Mouse (Mus musculus) ES-E14 (cell line): ENCODE results near the gene Btn2a2. TPM values are rescaled to one million over a fixed set of nuclear protein-coding genes. Genes with fewer than 3 reads are reported as not detected.
A peak's percentile ranks its signal among the peaks of the same experiment; 100 is the strongest.

Source experiments
- DNase-seq: peaks from one replicate; pipeline ENCODE4 v3.0.0-alpha.2; 2013; ENCODE audit warnings: low read depth, low spot score
- H3K27ac ChIP-seq: 2 replicates; pipeline ENCODE4 v1.5.1; 2012; ENCODE audit warnings: low read depth, mild to moderate bottlenecking, low read length, moderate library complexity, mixed read lengths; ENCODE audit not compliant: poor library complexity, insufficient read depth, severe bottlenecking
- H3K36me3 ChIP-seq: 2 replicates; pipeline ENCODE4 v1.6.1; 2012; ENCODE audit warnings: mild to moderate bottlenecking, low read length, moderate library complexity, mixed read lengths; ENCODE audit not compliant: control insufficient read depth, poor library complexity, insufficient read depth, severe bottlenecking
- H3K4me1 ChIP-seq, 2 experiments: fragments of 150-350 bp in 1 of 2; sonication (generic) in 1 of 2; 2 replicates each; pipeline ENCODE4 v1.6.1; 2012; ENCODE audit warnings: low read length in 2 of 2, mild to moderate bottlenecking in 1 of 2, mixed read lengths in 1 of 2; ENCODE audit not compliant: control insufficient read depth in 2 of 2, insufficient read depth in 2 of 2, poor library complexity in 1 of 2
- H3K4me3 ChIP-seq, 2 experiments: fragments of 150-350 bp in 1 of 2; sonication (generic) in 1 of 2; 2 replicates each; pipeline ENCODE4 v1.5.1; 2012; ENCODE audit warnings: low read length in 2 of 2, low read depth in 1 of 2, mild to moderate bottlenecking in 1 of 2, mixed read lengths in 1 of 2; ENCODE audit not compliant: insufficient read depth in 1 of 2, poor library complexity in 1 of 2, severe bottlenecking in 1 of 2
- H3K9ac ChIP-seq: 2 replicates; pipeline ENCODE4 v1.6.1; 2012; ENCODE audit warnings: low read depth, mild to moderate bottlenecking, low read length, mixed read lengths; ENCODE audit not compliant: poor library complexity, insufficient read depth, severe bottlenecking
- H3K9me3 ChIP-seq: fragments of 150-350 bp; sonication (generic); 2 replicates; pipeline ENCODE4 v1.6.1; 2012; ENCODE audit warnings: low read depth, mild to moderate bottlenecking, low read length; ENCODE audit not compliant: control insufficient read depth, insufficient read depth
- CHD2 ChIP-seq: IDR thresholded peaks from 2 replicates; pipeline ENCODE4 v1.6.1; 2014; ENCODE audit warnings: mild to moderate bottlenecking, low read depth, low read length, inconsistent platforms
- HCFC1 ChIP-seq: IDR thresholded peaks from 2 replicates; pipeline ENCODE4 v1.6.1; 2012; ENCODE audit warnings: low read length, inconsistent platforms, borderline replicate concordance; ENCODE audit not compliant: insufficient read depth
- MAFK ChIP-seq: IDR thresholded peaks from 2 replicates; pipeline ENCODE4 v1.6.1; 2014; ENCODE audit warnings: mild to moderate bottlenecking, low read depth, low read length, inconsistent platforms; ENCODE audit not compliant: insufficient read depth
- ZC3H11A ChIP-seq: IDR thresholded peaks from 2 replicates; pipeline ENCODE4 v1.6.1; 2012; ENCODE audit warnings: low read depth, mild to moderate bottlenecking, inconsistent platforms, low read length, borderline replicate concordance
- ZNF384 ChIP-seq: IDR thresholded peaks from 2 replicates; pipeline ENCODE4 v1.6.1; 2012; ENCODE audit warnings: low read depth, low read length, inconsistent platforms
- in situ Hi-C, 2 experiments: fragments of 600-800 bp; cut with MboI; formaldehyde crosslinking; loops; one replicate each; pipeline ENCODE4 v1.15.1; 2025; ENCODE audit warnings: low sequenced_read_pairs in 2 of 2, inconsistent platforms in 1 of 2; ENCODE audit not compliant: unreplicated experiment in 2 of 2
- total RNA-seq: library from RNA; depleted of rRNA; stranded (reverse); fragments of 300-350 nt; gene quantifications from 2 replicates; pipeline ENCODE4 v1.2.3, GENCODE M21; 2012

Btn2a2 gene
- total RNA-seq, 1 experiment, result 1.5 TPM

DNA sequence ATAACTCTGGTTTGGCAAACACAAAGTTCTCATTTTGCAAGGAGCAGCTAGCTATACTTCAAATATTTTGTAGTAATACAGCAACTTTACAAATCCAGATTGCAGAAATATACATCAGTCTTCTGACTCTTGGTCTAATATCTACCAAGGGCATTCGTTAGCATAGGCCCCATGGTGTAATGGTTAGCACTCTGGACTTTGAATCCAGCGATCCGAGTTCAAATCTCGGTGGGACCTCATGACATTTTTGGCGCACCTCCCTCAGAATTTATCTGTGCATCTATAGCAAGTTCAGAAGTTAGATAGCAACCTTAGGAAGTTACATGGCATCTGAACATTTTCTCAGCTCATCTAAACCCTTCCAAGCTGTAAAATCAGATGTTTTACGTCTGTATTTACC, 30.2 kb upstream of the Btn2a2 start:
- DNase-seq, result peak; percentile 77
- Histone ChIP-seq H3K36me3 (no peaks in the 10 kb centered on the region), H3K4me1 (peaks cover 0 to 6% of the 10 kb centered on the region in 2 experiments; a peak in 2 of 4 replicates), H3K9ac (no peak overlapping the region), H3K4me3 (peak overlapping the region; percentile 60 to 69), H3K9me3 (no peaks in the 10 kb centered on the region), H3K27ac (no peak overlapping the region)
- TF ChIP-seq ZC3H11A (no peak), MAFK (peak; percentile 88)
- in situ Hi-C loops, result loop anchor here (5.0 to 25.0 kb wide), 3 partner anchors 87 to 207 kb away; no protein-coding TSS in a partner anchor

DNA sequence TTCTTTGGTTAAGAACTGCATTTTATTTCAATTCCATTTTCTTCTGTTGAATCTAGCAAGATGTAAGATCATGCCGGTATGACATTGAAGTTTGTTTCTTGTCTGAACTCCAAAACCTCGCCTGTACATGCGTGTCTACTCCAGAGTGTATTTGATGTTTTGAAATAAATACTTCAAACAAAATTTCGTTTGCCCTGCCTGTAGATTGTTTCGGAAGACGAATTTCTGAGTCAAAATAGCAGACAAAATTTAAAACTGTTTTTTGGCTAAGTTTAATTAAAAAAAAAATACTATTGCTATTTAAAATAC, 29.6 kb upstream of the Btn2a2 start:
- Histone ChIP-seq H3K9me3 (no peaks in the 10 kb centered on the region), H3K36me3 (no peaks in the 10 kb centered on the region), H3K4me1 (peaks cover 0 to 8% of the 10 kb centered on the region in 2 experiments; a peak in 2 of 4 replicates), H3K4me3 (peak overlapping the region; percentile 60 to 72), H3K9ac (no peak overlapping the region; the same call in 1 of the 2 replicates), H3K27ac (no peak overlapping the region)
- in situ Hi-C loops, result loop anchor here (5.0 to 25.0 kb wide), 3 partner anchors 86 to 206 kb away; no protein-coding TSS in a partner anchor
- TF ChIP-seq ZC3H11A, result no peak
- TF ChIP-seq ZNF384, result no peak
- TF ChIP-seq HCFC1, result no peak
- TF ChIP-seq MAFK, result no peak
- no peak for TF ChIP-seq CHD2
- no peak for DNase-seq

- peak overlapping the region; percentile 60 to 80 for H3K4me3 ChIP-seq
- DNase-seq, result peak; percentile 84
- no peaks in the 10 kb centered on the region for H3K9me3 ChIP-seq
- H3K36me3 ChIP-seq, result no peaks in the 10 kb centered on the region
- H3K27ac ChIP-seq, result no peak overlapping the region; the same call in 1 of the 2 replicates
- H3K9ac ChIP-seq, result peak overlapping the region; percentile 16; the same call in 1 of the 2 replicates
- H3K4me1 ChIP-seq, result peaks cover 3 to 8% of the 10 kb centered on the region in 2 experiments; a peak in 2 of 4 replicates
- TF ChIP-seq MAFK (peak; percentile 84), CHD2 (no peak), ZC3H11A (peak; percentile 16; the same call in 1 of the 2 replicates)
- in situ Hi-C loops, result loop anchor here (5.0 to 25.0 kb wide), 3 partner anchors 85 to 205 kb away; no protein-coding TSS in a partner anchor
These were observed 29.1 kb upstream of the Btn2a2 start for GRCm38 (mm10) chr13:23517603-23518294.

DNA sequence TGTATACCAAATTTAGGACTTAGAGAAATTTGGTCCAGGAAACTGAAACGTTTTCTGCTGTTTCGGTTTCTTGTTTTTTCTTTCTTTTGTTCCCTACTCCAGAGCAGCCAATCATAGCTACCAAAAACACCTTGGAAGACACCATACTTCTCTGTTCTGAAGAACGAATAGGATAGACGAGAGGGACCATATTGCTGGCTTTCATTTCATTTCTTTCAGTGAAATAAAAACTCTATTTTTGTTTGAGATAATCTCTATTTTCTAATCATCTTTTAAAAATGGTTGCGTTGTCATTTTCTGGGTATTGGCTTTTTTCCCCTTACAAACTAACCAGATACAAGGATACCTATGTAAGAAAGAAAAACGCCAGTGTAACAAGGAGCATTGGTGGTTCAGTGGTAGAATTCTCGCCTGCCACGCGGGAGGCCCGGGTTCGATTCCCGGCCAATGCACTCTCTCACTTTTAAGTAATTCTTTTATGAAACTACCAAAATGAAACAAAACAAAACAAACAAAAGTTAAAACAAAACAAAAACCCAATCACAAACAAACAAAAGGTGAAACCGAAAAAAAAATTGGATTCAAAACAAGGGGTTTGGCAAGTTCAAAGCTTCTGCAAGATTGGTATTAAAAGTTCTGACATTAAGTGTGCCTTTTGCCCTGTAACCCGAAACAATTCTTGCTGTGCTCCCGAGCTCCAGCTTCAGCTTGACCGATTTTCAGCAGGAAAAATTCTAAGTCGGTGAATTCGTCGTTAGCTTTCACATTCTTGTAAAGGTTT, 28.4 kb upstream of the Btn2a2 start:
- Histone ChIP-seq H3K27ac (peak overlapping the region; percentile 50; the same call in 1 of the 2 replicates), H3K36me3 (no peaks in the 10 kb centered on the region), H3K9me3 (no peaks in the 10 kb centered on the region), H3K4me3 (peak overlapping the region; percentile 60 to 80), H3K9ac (peak overlapping the region; percentile 54; the same call in 1 of the 2 replicates), H3K4me1 (peaks cover 3 to 8% of the 10 kb centered on the region in 2 experiments; a peak in 2 of 4 replicates)
- no peak for DNase-seq
- in situ Hi-C loops, result loop anchor here (5.0 to 25.0 kb wide), 3 partner anchors 85 to 205 kb away; no protein-coding TSS in a partner anchor
- no peak for TF ChIP-seq ZC3H11A
- TF ChIP-seq CHD2, result no peak
- TF ChIP-seq MAFK, result peak; percentile 96
